Mouse (Mus musculus) left cerebral cortex, adult 11 months (tissue): ENCODE measurements at regions not wholly inside any gene's neighbourhood (a gene's known extent, or its start where the extent isn't known, plus 50 kb on each side); places are given as distances from the start of the nearest gene placed in this dataset.
A peak's percentile ranks its signal among the peaks of the same experiment; 100 is the strongest.
"Not testable (repeated sequence)": the region's sequence is repeated elsewhere in the genome, so short reads cannot be mapped to it uniquely, and the experiment has no call there.

ENCODE experiments used
- DNase-seq: peaks from one replicate; pipeline ENCODE4 v3.0.0; 2022; ENCODE audit warnings: low spot score

- no peak for DNase-seq
These were observed 943.7 kb upstream of the Prmt6 start for GRCm38 (mm10) chr3:111194541-111194940.

GRCm38 (mm10) chr3:111166698-111167097 is 915.9 kb upstream of the Prmt6 start:
- DNase-seq = peak; percentile 19

- DNase-seq = not testable (repeated sequence)
These were observed 890.4 kb upstream of the Prmt6 start for GRCm38 (mm10) chr3:111141196-111141595.

- no peak for DNase-seq
These were observed 858.2 kb upstream of the Prmt6 start for GRCm38 (mm10) chr3:111108982-111109381.

- DNase-seq = peak; percentile 36
These were observed 851.8 kb upstream of the Prmt6 start for GRCm38 (mm10) chr3:111102646-111103045.

- no peak for DNase-seq
These were observed 823.5 kb upstream of the Prmt6 start for GRCm38 (mm10) chr3:111074311-111074710.

GRCm38 (mm10) chr3:111070301-111070700 is 819.5 kb upstream of the Prmt6 start:
- no peak for DNase-seq

GRCm38 (mm10) chr3:111069843-111070242 is 819.0 kb upstream of the Prmt6 start:
- no peak for DNase-seq

- peak; percentile 24 for DNase-seq
These were observed 818.4 kb upstream of the Prmt6 start for GRCm38 (mm10) chr3:111069156-111069555.

- no peak for DNase-seq
These were observed 798.8 kb upstream of the Prmt6 start for GRCm38 (mm10) chr3:111049638-111050037.
